Mouse (Mus musculus) CH12.LX (cell line): Measurements from ENCODE around the gene Irak3. TPM values are rescaled to one million over a fixed set of nuclear protein-coding genes. Genes with fewer than 3 reads are reported as not detected.
A peak's percentile ranks its signal among the peaks of the same experiment; 100 is the strongest.

Experiments
- DNase-seq: peaks from one replicate; pipeline ENCODE4 v3.0.0-alpha.2; 2013; ENCODE audit errors: extremely low read depth
- H3K27ac ChIP-seq: 2 replicates; pipeline ENCODE4 v1.5.1; 2012; ENCODE audit warnings: low read depth, mild to moderate bottlenecking, control low read depth, moderate library complexity; ENCODE audit not compliant: insufficient read depth
- H3K27me3 ChIP-seq: replicated peaks from 2 replicates; pipeline ENCODE3; 2012; ENCODE audit warnings: inconsistent platforms
- H3K36me3 ChIP-seq, 2 experiments: replicated peaks in 1 of 2; 2 replicates each; pipeline versions ENCODE3 to v1.6.1; 2012; ENCODE audit warnings: inconsistent platforms in 1 of 2, low read length in 1 of 2, mild to moderate bottlenecking in 1 of 2, mixed read lengths in 1 of 2, moderate library complexity in 1 of 2; ENCODE audit not compliant: control insufficient read depth in 1 of 2, insufficient read depth in 1 of 2
- H3K4me1 ChIP-seq, 2 experiments: 2 replicates each; pipeline ENCODE4 v1.6.1; 2012; ENCODE audit warnings: inconsistent platforms in 1 of 2, moderate library complexity in 1 of 2; ENCODE audit not compliant: insufficient read depth in 2 of 2, control insufficient read depth in 1 of 2
- H3K4me2 ChIP-seq: 2 replicates; pipeline ENCODE4 v1.6.1; 2012; ENCODE audit warnings: low read depth, mild to moderate bottlenecking, control low read depth; ENCODE audit not compliant: poor library complexity, insufficient read depth, severe bottlenecking
- H3K4me3 ChIP-seq, 3 experiments: fragments of 150-350 bp in 1 of 3; sonication (generic) in 1 of 3; replicated peaks in 1 of 3; 2 replicates each; pipeline versions ENCODE3 to v1.5.1; 2011 to 2012; ENCODE audit warnings: low read depth in 2 of 3, low read length in 2 of 3, mild to moderate bottlenecking in 2 of 3, moderate library complexity in 2 of 3, control low read depth in 1 of 3, improper control_type of control experiment in 1 of 3, inconsistent platforms in 1 of 3, mixed read lengths in 1 of 3; ENCODE audit not compliant: poor library complexity in 1 of 3
- H3K79me2 ChIP-seq: replicated peaks from 2 replicates; pipeline ENCODE4 v1.6.1; 2012; ENCODE audit warnings: mild to moderate bottlenecking, moderate library complexity; ENCODE audit not compliant: control insufficient read depth, poor library complexity, insufficient read depth, severe bottlenecking; ENCODE audit errors: extremely low read depth
- H3K9ac ChIP-seq: 2 replicates; pipeline ENCODE4 v1.6.1; 2012; ENCODE audit warnings: low read depth, mild to moderate bottlenecking, control low read depth, moderate library complexity; ENCODE audit not compliant: insufficient read depth
- H3K9me3 ChIP-seq: replicated peaks from 2 replicates; pipeline ENCODE3; 2012; ENCODE audit warnings: low read length, inconsistent platforms, mixed read lengths
- BHLHE40 ChIP-seq: IDR thresholded peaks from 2 replicates; pipeline ENCODE4 v1.6.1; 2011; ENCODE audit warnings: mild to moderate bottlenecking, low read depth, low read length, improper control_type of control experiment
- CHD2 ChIP-seq: IDR thresholded peaks from 2 replicates; pipeline ENCODE4 v1.6.1; 2011; ENCODE audit warnings: low read length, improper control_type of control experiment
- CTCF ChIP-seq, 2 experiments: IDR thresholded peaks in 1 of 2; conservative IDR thresholded peaks in 1 of 2; 2 replicates each; pipeline ENCODE4 v1.5.1; 2011 to 2012; ENCODE audit warnings: low read depth in 2 of 2, low read length in 2 of 2, improper control_type of control experiment in 1 of 2, inconsistent platforms in 1 of 2, mild to moderate bottlenecking in 1 of 2, moderate library complexity in 1 of 2
- E2F4 ChIP-seq: IDR thresholded peaks from 2 replicates; pipeline ENCODE4 v1.6.1; 2011; ENCODE audit warnings: low read depth, low read length, improper control_type of control experiment; ENCODE audit not compliant: insufficient replicate concordance
- IRF4 ChIP-seq: IDR thresholded peaks from 2 replicates; pipeline ENCODE4 v1.6.1; 2014; ENCODE audit warnings: low read depth, mild to moderate bottlenecking, inconsistent platforms, low read length, improper control_type of control experiment
- JUN ChIP-seq: IDR thresholded peaks from 2 replicates; pipeline ENCODE4 v1.6.1; 2011; ENCODE audit warnings: low read depth, mild to moderate bottlenecking, low read length, improper control_type of control experiment, moderate library complexity; ENCODE audit not compliant: insufficient read depth
- JUND ChIP-seq: conservative IDR thresholded peaks from 2 replicates; pipeline ENCODE4 v1.6.1; 2011; ENCODE audit warnings: low read depth, low read length, improper control_type of control experiment
- KAT2A ChIP-seq: IDR thresholded peaks from 2 replicates; pipeline ENCODE4 v1.6.1; 2012; ENCODE audit warnings: low read length, improper control_type of control experiment, inconsistent platforms; ENCODE audit not compliant: insufficient replicate concordance
- MAX ChIP-seq: IDR thresholded peaks from 2 replicates; pipeline ENCODE4 v1.6.1; 2011; ENCODE audit warnings: low read length, improper control_type of control experiment
- MEF2A ChIP-seq: IDR thresholded peaks from 2 replicates; pipeline ENCODE4 v1.6.1; 2014; ENCODE audit warnings: low read depth, mild to moderate bottlenecking, inconsistent platforms, low read length, improper control_type of control experiment, borderline replicate concordance
- MYC ChIP-seq: IDR thresholded peaks from 2 replicates; pipeline ENCODE4 v1.6.1; 2011; ENCODE audit warnings: low read depth, mild to moderate bottlenecking, improper control_type of control experiment, low read length
- NELFE ChIP-seq: IDR thresholded peaks from 2 replicates; pipeline ENCODE4 v1.6.1; 2011; ENCODE audit warnings: low read depth, low read length, improper control_type of control experiment
- PAX5 ChIP-seq: IDR thresholded peaks from 2 replicates; pipeline ENCODE4 v1.6.1; 2012; ENCODE audit warnings: low read length, inconsistent platforms, mixed read lengths
- SMC3 ChIP-seq: IDR thresholded peaks from 2 replicates; pipeline ENCODE4 v1.6.1; 2011; ENCODE audit warnings: low read depth, low read length, improper control_type of control experiment
- TBP ChIP-seq: conservative IDR thresholded peaks from 2 replicates; pipeline ENCODE4 v1.6.1; 2011; ENCODE audit warnings: low read depth, low read length, improper control_type of control experiment
- TCF12 ChIP-seq: IDR thresholded peaks from 2 replicates; pipeline ENCODE4 v1.6.1; 2014; ENCODE audit warnings: low read depth, mild to moderate bottlenecking, inconsistent platforms, low read length, improper control_type of control experiment
- USF2 ChIP-seq: conservative IDR thresholded peaks from 2 replicates; pipeline ENCODE4 v1.6.1; 2011; ENCODE audit warnings: low read depth, low read length, improper control_type of control experiment
- ZC3H11A ChIP-seq: IDR thresholded peaks from 2 replicates; pipeline ENCODE4 v1.6.1; 2012; ENCODE audit warnings: low read depth, mild to moderate bottlenecking, inconsistent platforms, low read length, improper control_type of control experiment
- ZMIZ1 ChIP-seq: IDR thresholded peaks from 2 replicates; pipeline ENCODE4 v1.6.1; 2012; ENCODE audit warnings: low read depth, mild to moderate bottlenecking, inconsistent platforms, low read length, improper control_type of control experiment
- ZNF384 ChIP-seq: IDR thresholded peaks from 2 replicates; pipeline ENCODE4 v1.6.1; 2012; ENCODE audit warnings: low read depth, low read length, improper control_type of control experiment, inconsistent platforms
- dilution Hi-C: fragments of 300-500 bp; cut with MboI; formaldehyde crosslinking; loops from 2 replicates; pipeline ENCODE4 v1.14.3; 2020; ENCODE audit warnings: low sequenced_read_pairs; ENCODE audit not compliant: extremely low pct_unique_long_range_greater_than_20kb, extremely low pct_ligation_motif_present
- in situ Hi-C: fragments of 300-500 bp; cut with MboI; formaldehyde crosslinking; loops from 3 replicates; pipeline ENCODE4 v1.14.3; 2019; ENCODE audit warnings: low sequenced_read_pairs, low pct_ligation_motif_present, low pct_unique_long_range_greater_than_20kb, mixed read lengths
- polyA plus RNA-seq: library from polyadenylated mRNA; unstranded; fragments of >175 nt; gene quantifications from 2 replicates; pipeline ENCODE4 v1.2.1, GENCODE M21; 2012; ENCODE audit warnings: low read depth; ENCODE audit not compliant: insufficient read length
- total RNA-seq, 2 experiments: library from RNA; depleted of rRNA; stranded (reverse); fragments of 300-350 nt in 1 of 2; fragments of >200 nt in 1 of 2; gene quantifications; 2 replicates each; pipeline ENCODE4 v1.2.3; 2012 to 2014

Gene Irak3
- total and polyA plus RNA-seq, 3 experiments, result 0.50 to 3.1 (median 1.1) TPM

- dilution Hi-C loops (no loop called here), in situ Hi-C loops (no loop called here)
- peak overlapping the region; percentile 92 for H3K4me2 ChIP-seq
Observed at GRCm38 (mm10) chr10:120208015-120208414, 6.1 kb upstream of the Irak3 start.

GRCm38 (mm10) chr10:120204591-120205210, 2.8 kb upstream of the Irak3 start:
- in situ Hi-C loops (no loop called here), dilution Hi-C loops (no loop called here)
- Histone ChIP-seq H3K9me3 (peaks cover 3% of the 10 kb centered on the region), H3K36me3 (peaks cover 0 to 2% of the 10 kb centered on the region in 2 experiments), H3K79me2 (peaks cover 10% of the 10 kb centered on the region), H3K4me1 (peaks cover 5 to 6% of the 10 kb centered on the region in 2 experiments), H3K4me3 (no peak overlapping the region), H3K27ac (no peak overlapping the region), H3K4me2 (no peak overlapping the region), H3K27me3 (peaks cover 4% of the 10 kb centered on the region), H3K9ac (no peak overlapping the region)
- DNase-seq, result no peak
- TF ChIP-seq BHLHE40 (no peak), ZMIZ1 (no peak), NELFE (no peak), JUND (no peak), MEF2A (no peak), SMC3 (no peak), USF2 (no peak)

More at GRCm38 (mm10) chr10:120208015-120208414, 6.1 kb upstream of the Irak3 start:
- H3K4me3 ChIP-seq, result peak overlapping the region; percentile 72 to 100 (median 97)
- peaks cover 4% of the 10 kb centered on the region for H3K9me3 ChIP-seq
- peaks cover 3 to 22% of the 10 kb centered on the region in 2 experiments for H3K36me3 ChIP-seq
- H3K27ac ChIP-seq, result no peak overlapping the region
- no peak for DNase-seq
- no peak for TF ChIP-seq PAX5
- no peak for TF ChIP-seq MAX
- no peak for TF ChIP-seq TBP
- no peak for TF ChIP-seq MYC
- no peak for TF ChIP-seq E2F4
- no peak for TF ChIP-seq JUN
- TF ChIP-seq SMC3, result no peak
- peak; percentile 53; the same call in 1 of the 2 replicates for TF ChIP-seq BHLHE40
- no peak for TF ChIP-seq CHD2
- TF ChIP-seq USF2, result no peak
- no peak for TF ChIP-seq KAT2A
- no peak for TF ChIP-seq ZNF384
- TF ChIP-seq CTCF (conservative IDR thresholded peaks at IDR 0.05 in 1 of 2, IDR thresholded peaks at IDR 0.05 in 1 of 2; ENCODE audit: low read depth in 2 of 2, low read length in 2 of 2), result no peak
- TF ChIP-seq TCF12, result no peak
- TF ChIP-seq ZC3H11A, result no peak
- peak; percentile 44; the same call in 1 of the 2 replicates for TF ChIP-seq IRF4
- TF ChIP-seq MEF2A, result peak; percentile 88
- TF ChIP-seq, all 38 proteins: peak for 3
- H3K9ac ChIP-seq, result peak overlapping the region; percentile 97
- peaks cover 3 to 5% of the 10 kb centered on the region in 2 experiments; a peak in 2 of 4 replicates for H3K4me1 ChIP-seq
- peaks cover 33% of the 10 kb centered on the region for H3K79me2 ChIP-seq
- H3K27me3 ChIP-seq, result peaks cover 4% of the 10 kb centered on the region
